Mouse (Mus musculus) gastrocnemius, postnatal 14 days (tissue): ENCODE results near the gene Armh1. TPM values are rescaled to one million over a fixed set of nuclear protein-coding genes. Genes with fewer than 3 reads are reported as not detected.
"Not testable (repeated sequence)": the region's sequence is repeated elsewhere in the genome, so short reads cannot be mapped to it uniquely, and the experiment has no call there.

Experiments used
- DNase-seq: peaks from one replicate; pipeline ENCODE4 v3.0.0; 2021; ENCODE audit warnings: mixed read lengths
- intact Hi-C: fragments of 180-260 bp; cut with DNase I; formaldehyde crosslinking; loops from one replicate; pipeline ENCODE4 v1.15.1; 2025; ENCODE audit warnings: low total_unique reads
- total RNA-seq, 2 experiments: library from RNA; stranded (reverse); gene quantifications; 2 replicates each; pipeline ENCODE4 v1.2.3; 2021

The Armh1 gene
- total RNA-seq, 2 experiments from 2014 or later, result not detected

DNA sequence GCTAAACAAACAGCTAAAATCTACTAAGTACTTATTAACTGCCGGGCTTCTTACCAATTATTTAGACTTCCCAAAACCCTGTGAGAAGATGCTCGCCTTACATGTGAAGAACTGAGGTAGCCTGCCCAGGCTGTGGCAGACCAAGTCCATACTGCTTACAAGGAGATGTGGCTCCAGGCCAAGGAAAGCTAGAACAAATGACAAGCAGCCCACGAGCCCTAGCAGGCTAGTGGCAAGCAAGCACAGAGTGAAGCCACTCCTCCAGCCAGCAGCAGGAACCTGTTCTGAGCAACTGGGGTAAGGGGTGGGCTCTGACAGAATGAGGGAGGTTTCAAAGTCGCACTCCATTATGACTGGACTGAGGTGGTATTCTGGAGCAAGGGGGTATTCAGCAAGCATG is 22.8 kb upstream of the Armh1 start:
- intact Hi-C loops, result loop anchor here (5.0 to 10.0 kb wide), 2 partner anchors 253 to 400 kb away; no protein-coding TSS in a partner anchor
- DNase-seq, result no peak

DNA sequence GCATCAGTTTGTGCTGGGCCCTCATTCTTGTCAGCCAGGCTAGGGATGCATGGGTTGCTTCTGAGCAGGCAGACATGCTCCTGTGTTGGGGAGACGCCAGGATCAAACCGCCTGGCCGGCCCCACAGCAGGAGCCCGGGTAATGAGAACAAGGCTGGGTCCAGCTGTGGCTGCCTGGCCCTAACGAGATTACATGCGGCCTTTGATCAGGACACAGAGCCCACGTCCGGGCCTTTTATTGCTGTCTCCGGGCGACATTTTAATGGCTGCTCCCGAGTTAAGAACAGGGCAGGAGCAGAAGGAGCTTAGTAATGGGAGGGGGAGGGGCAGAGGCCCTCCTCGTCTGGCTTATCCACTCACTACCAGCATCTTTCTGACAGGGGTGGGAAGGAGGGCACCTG is 20.5 kb upstream of the Armh1 start:
- no peak for DNase-seq
- intact Hi-C loops, result loop anchor here (5.0 to 10.0 kb wide), 2 partner anchors 255 to 402 kb away; no protein-coding TSS in a partner anchor

DNA sequence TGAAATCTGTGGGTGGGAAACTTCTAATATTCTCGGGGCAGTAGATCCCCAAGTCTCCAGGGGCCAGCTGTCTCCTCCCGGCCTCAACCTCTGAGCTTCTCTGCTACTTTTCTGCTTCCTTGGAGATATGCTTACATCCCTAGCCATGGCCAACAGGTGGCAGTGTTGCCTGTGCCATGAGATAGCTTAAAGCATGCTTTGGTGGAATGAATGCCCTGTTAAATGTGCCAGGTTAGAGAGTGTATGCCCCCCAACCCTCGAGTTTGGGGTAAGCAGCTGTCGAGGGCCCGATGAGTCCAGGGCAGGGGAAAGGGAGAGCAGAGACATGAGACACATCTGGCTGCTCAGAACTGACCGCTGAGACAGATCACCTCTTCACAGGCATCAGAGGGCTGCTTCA is 18.4 kb upstream of the Armh1 start:
- intact Hi-C loops, result loop anchor here (2.0 to 10.0 kb wide), 4 partner anchors 43 to 405 kb away; no protein-coding TSS in a partner anchor
- peak; percentile 68 for DNase-seq

DNA sequence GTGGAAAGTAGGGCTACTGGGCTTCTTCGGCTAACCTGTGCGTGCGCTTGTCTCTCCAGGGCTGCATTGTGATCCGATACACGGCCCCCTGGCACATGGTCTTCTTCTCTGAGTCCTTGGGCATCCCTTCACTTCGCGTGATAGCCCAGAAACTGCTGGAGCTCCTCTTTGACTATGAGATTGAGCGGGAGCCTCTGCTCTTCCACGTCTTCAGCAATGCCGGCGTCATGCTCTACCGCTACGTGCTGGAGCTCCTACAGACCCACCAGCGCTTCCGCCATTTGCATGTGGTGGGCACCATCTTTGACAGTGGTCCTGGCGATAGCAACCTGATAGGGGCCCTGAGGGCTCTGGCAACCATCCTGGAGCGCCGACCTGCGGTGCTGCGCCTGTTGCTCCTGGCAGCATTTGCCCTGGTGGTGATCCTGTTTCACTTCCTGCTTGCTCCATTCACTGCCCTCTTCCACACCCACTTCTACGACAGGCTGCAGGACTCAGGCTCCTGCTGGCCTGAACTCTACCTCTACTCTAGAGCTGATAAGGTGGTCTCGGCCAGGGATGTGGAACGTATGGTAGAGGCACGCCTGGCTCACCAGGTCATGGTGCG is 16.0 kb upstream of the Armh1 start:
- intact Hi-C loops, result loop anchor here (5.0 kb wide), 1 partner anchor 36 kb away; no protein-coding TSS in a partner anchor
- DNase-seq, result no peak

- intact Hi-C loops, result loop anchor here (5.0 kb wide), 1 partner anchor 35 kb away; no protein-coding TSS in a partner anchor
- peak; percentile 69 for DNase-seq
Measured at GRCm38 (mm10) chr4:117267284-117267683, 15.4 kb upstream of the Armh1 start.

DNA sequence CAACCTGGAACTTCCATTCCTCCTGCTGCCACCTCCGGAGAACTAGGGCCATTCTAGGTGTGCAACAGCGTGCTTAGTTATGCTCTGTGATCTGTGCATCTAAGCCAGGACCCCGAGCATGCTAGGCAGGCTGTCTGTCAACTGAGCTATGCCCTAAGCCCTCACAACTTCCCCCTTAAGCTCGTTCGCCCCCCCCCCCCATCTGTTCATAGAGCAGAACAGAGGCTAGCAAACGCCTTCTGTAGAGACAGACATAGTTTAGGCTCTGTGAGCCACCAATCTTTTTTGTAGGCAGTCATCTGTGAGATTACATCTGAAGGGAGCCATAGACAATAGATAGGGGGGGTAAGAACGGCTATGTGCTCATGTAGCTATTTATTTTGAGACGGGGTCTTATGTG is 11.1 kb upstream of the Armh1 start:
- DNase-seq, result no peak
- intact Hi-C loops, result no loop called here

DNA sequence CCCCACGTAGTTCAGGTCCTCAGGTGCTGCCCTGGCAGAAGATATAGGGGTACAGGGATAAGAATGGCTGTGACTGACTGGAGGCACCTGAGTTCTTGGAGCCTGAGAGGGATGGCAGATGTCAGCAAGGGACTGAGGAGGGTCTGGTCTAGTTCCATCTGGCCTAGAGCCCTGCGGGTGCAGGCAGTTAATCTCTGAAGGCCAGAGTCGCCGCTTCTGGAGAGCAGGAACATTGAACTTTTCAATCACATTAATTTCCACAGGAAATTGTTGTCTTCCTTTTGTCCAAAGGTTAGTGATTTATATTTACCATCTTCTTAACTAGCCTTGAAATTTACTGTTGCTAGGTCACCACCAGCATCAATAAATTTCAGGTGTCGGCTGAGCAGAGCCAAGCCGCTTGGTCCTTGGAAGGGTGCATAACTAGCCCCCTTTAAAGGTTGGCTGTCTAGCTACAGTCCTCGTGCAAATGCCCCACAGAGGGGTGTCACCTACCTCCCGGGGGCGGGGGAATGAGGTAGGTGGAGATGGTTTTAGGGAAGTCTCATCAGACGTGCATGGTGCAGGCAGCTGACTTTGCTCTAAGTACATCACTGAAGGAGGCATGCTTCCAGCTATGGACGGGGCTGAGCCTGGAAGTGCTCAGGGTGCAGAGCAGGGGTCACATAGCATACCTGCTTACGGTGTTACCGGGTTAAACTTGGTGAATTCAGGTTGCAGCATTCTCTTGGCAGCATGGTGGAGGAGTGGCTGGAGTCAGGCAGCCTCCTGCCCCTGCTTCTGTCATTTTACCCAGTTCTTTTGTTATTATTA is 10.4 kb upstream of the Armh1 start:
- no peak for DNase-seq
- intact Hi-C loops, result no loop called here

DNA sequence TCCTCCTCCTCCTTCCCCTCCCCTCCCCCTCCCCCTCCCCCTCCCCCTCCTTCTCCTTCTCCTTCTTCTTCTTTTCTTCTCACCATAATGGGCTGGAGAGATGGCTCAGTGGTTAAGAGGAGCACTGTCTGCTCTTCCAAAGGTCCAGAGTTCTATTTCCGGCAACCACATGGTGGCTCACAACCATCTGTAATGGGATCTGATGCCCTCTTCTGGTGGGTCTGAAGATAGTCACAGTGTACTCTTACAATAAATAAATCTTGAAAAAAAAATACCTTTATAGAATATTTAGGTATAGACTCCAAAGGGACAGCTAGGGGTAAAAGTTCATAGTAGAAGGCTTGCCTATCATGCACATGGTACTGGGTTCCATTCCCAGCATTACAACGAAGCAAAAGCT is 9.3 kb upstream of the Armh1 start:
- intact Hi-C loops, result no loop called here
- no peak for DNase-seq

DNA sequence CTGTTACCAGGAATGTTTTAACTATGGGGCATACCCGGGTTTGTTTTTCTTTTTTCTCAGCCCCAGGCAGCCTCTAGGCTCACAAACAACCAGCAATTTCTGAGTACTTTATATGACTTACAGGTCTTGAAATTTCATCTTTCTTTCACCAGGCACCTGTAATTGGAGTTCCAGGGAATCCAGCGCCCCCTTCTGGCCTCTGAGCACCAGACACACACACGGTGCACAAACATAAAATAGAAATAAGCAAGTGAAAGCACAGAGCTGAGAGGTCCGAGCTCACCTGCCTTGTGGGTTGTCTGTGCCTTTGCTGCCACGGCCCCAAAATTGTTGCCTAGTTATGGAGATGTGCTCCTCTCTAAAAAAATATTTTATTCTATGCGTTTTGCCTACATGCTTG is 8.0 kb upstream of the Armh1 start:
- intact Hi-C loops, DNase-seq: not testable (repeated sequence)

- intact Hi-C loops, result no loop called here
- DNase-seq, result no peak
Measured at GRCm38 (mm10) chr4:117254672-117255071, 2.7 kb upstream of the Armh1 start.

GRCm38 (mm10) chr4:117254017-117254627 is 2.2 kb upstream of the Armh1 start:
- intact Hi-C loops, result no loop called here
- no peak for DNase-seq

DNA sequence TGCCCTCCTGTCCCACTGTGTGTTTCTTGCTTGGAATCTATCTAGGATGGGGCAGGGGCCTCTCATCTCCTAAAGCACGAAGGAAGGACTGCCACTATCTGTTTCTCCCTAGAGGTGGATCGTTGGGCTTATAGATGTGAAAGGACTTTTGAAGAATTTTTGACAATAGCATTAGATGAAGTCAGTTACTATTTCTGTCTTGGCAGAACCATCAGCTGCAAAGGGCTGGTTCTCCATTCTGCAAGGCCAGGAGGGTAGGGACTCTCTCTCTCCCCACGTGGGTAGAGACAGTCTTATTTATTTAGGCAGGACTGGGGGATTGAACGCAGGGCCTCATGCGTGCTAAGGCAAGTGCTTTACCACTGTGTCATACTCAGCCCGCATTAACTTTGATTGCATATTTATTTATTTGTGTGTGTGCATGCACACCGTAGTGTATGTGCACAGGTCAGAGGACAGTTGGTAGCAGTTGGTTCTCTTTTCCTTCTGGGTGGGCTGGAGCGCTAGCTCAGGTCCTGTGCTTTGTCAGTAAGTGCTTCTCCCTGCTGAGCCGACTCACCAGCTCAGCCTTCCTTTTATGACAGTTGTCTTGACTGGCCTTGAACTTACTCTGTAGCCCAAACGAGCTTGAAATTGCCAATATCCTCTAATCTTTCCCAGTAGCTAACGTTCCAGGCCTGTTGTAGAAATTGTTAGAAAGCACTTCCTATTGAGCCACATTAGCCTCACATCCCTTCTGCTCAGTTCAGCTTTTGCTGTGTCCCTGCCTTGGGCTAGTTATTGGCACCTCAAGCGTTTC is 1.5 kb upstream of the Armh1 start:
- intact Hi-C loops, result no loop called here
- DNase-seq, result no peak

- DNase-seq, result no peak
Measured at GRCm38 (mm10) chr4:117252755-117253154, 830 bp upstream of the Armh1 start.

GRCm38 (mm10) chr4:117252351-117252750 is 426 bp upstream of the Armh1 start:
- no peak for DNase-seq
- intact Hi-C loops, result no loop called here

More at GRCm38 (mm10) chr4:117252755-117253154, 830 bp upstream of the Armh1 start:
- intact Hi-C loops, result no loop called here

DNA sequence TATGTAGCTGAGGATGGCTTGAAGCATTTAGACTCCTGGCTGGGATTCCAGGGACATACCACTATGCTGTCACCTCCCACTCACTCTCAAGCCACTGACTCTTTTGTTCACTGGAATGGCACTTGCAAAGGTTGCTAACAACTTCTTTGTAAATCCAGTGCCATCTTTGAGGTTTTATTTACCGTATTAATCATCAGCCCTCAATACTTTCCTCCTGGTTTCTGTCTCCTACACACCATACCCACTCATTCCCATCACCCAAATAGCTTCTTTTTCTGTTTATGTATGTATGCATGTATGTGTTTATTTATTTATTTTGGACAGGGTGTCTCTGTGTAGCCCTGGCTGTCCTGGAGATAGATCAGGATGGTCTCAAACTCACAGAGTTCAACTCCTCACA is 943 bp downstream of the Armh1 start:
- intact Hi-C loops, result no loop called here

DNA sequence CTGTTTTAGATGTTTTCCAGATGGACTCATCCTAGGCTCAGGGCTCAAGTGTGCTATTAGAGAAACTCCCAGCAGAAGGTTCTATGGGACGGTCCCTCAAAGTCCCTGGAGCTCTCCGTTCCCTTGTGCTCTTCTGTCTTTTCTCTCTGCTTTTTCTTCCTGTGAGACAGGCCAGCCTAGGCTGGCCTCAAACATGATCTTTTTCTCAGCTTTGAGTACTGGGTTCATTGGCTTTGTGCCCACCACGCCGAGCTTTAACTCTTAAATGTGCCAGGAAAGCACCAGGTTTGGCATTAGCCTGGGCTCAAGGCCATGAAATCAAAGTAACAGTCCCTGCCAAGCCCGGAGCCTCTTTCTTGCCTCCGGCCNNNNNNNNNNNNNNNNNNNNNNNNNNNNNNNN is 11.1 kb downstream of the Armh1 start:
- DNase-seq, result no peak
- intact Hi-C loops, result no loop called here

More for the DNA sequence above, 943 bp downstream of the Armh1 start:
- DNase-seq, result no peak

DNA sequence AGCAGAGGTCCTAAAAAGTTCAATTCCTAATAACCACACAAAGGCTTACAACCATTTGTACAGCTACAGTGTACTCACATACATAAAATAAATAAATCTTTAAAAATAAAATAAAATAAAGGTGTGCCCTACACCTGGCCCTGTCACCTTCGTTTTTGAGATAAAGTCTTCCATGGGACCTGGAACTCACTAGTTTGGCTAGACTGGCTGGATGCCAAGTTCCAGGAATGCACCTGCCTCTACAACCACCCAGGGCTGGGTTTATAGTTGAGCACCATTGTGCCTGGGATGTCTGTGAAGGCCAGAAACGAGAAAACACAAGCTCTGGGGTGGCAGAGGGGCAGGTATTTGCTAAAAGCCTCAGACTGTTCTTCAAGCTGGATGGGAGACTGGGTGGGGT is 12.8 kb downstream of the Armh1 start:
- DNase-seq, result no peak
- intact Hi-C loops, result no loop called here

DNA sequence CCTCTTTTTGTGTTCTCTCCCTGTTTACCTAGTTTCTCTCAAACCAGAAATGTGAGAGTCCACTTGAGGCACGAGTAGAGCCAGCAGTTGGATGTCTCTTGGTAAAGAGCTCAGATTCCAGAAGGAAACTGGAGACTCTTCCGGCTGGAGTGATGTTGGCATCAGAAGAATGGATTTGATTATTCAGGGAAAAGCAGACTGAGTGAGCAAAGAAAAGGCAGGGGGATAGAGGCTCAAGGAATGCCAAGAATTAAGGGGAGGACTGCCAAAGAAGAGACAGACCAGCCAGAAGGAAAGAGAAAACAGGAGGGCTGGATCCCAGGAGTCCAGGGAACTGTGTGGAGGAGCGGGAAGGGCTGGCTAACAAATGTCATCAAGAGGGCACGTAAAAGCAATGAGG is 16.1 kb downstream of the Armh1 start:
- intact Hi-C loops, result no loop called here

DNA sequence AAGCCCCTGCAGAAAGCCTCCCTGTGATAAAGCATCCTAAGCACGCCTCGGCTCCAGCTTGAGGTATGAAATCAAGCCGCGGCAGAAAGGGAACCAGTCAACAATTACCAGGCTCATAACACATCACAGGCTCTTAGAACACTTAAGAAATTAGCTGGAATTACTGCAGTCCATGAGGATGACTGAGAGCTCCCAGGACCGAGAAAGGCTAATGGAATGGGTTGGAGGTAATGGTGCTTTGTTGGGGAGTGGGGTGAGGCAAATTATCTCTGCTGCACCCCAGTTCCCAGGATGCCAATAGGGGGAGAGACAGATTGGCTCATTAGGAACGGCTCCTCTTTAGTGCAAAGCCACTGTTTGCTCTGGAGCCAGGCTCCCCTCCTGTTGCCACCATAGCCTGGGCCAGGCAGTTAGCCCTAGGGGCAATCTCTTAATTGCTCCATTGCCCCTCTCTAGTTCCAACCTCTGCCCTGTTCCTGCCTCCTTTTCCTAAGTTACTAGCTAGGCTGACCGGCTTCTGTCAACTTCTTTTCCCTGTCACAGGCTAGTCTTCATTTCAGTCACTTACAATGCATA is 17.7 kb downstream of the Armh1 start:
- intact Hi-C loops, result loop anchor here (5.0 kb wide), 1 partner anchor 33 kb away; no protein-coding TSS in a partner anchor
- no peak for DNase-seq

More for the DNA sequence above, 16.1 kb downstream of the Armh1 start:
- DNase-seq, result peak; percentile 23
